Mouse (Mus musculus): Measurements from ENCODE around the gene Ugt1a10.

DNA sequence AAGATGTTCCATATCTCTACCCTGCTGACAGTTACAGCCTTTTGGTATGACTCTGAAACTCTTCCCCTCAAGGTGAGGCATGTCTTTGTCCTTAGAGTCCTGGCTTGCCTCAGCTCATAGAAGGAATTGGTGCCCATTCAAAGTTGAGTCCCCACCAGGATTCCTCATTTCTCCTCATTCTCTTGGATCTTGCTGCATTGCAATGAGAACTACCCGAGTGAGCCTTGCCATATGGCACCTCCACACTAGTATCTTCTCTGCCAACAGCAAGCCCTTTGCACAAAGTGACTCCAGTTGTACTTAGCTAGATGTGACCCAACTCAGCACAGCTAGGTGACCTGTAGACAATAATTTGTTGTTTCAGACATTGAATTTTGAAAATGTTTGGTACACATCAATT, 168.4 kb downstream of the Ugt1a10 start:
- TF ChIP-seq POLR2A (IDR thresholded peaks at IDR 0.05; ENCODE audit: low read depth, low read length): no peak
- no peak for TF ChIP-seq CTCF (conservative IDR thresholded peaks at IDR 0.05; ENCODE audit: insufficient read depth, insufficient read length, low read depth, low read length)

Data from kidney, adult 2 months (tissue).